In the genomic region with DNA sequence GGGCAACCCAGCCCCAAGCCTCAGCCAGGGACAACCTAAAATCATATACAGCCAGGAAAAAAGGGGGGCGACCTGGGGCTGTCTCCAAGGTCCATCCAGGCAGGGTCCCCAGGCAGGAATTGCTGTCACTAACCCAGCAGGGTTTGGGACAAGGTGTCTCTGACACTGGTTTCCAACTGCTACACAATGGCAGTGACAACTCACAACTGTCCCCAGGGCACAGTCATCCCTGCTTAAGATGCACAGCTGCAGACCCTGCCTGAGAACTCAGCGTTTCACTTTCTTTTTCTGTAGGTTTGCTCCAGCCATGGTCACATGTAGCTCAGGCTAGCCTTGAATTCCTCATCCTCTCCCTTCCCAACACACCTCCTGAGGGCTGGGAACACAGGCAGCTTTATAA, we compare ENCODE assay signal across 8 mouse cellular contexts. TPM values are rescaled to one million over a fixed set of nuclear protein-coding genes. Genes with fewer than 3 reads are reported as not detected.
DNase-seq lines count a peak whose midpoint lies in the region; ATAC-seq and TF ChIP-seq lines count a peak whose summit lies in the region.

No protein-coding gene starts in this region.

- no peak for ATAC-seq in heart, embryonic 15.5 days (replicated peaks; ENCODE audit: insufficient number of reproducible peaks, insufficient read depth, low FRiP score, low read depth)
- ATAC-seq in limb, embryonic 15.5 days (ENCODE audit: insufficient number of reproducible peaks, low FRiP score, low TSS enrichment, low read depth), result no peak

- H3K9me3 ChIP-seq in heart, embryonic 15.5 days (replicated peaks), result no peaks in the 10 kb centered on the region
- H3K9me3 ChIP-seq in limb, embryonic 15.5 days, result no peaks in the 10 kb centered on the region

- peaks cover 8% of the 10 kb centered on the region for H3K79me2 ChIP-seq in heart, adult 2 months (replicated peaks; ENCODE audit: control insufficient read depth, insufficient read depth, low read length)

- H3K4me1 ChIP-seq in heart, adult 2 months (ENCODE audit: control insufficient read depth, insufficient read depth, low read length), result peaks cover 15% of the 10 kb centered on the region
- H3K4me1 ChIP-seq in thymus, adult 2 months (replicated peaks; ENCODE audit: control insufficient read depth, insufficient read depth, low read length), result peaks cover 48% of the 10 kb centered on the region
- peaks cover 62% of the 10 kb centered on the region for H3K4me1 ChIP-seq in heart, embryonic 15.5 days (replicated peaks)
- peaks cover 64% of the 10 kb centered on the region for H3K4me1 ChIP-seq in limb, embryonic 15.5 days

- no peaks in the 10 kb centered on the region for H3K27me3 ChIP-seq in heart, adult 2 months (ENCODE audit: control insufficient read depth, insufficient read depth, low read length)
- H3K27me3 ChIP-seq in thymus, adult 2 months (ENCODE audit: control insufficient read depth, insufficient read depth, low read length), result peaks cover 3% of the 10 kb centered on the region; the same call in 1 of the 2 replicates
- H3K27me3 ChIP-seq in heart, embryonic 15.5 days, result no peaks in the 10 kb centered on the region
- H3K27me3 ChIP-seq in limb, embryonic 15.5 days, result no peaks in the 10 kb centered on the region

- H3K4me3 ChIP-seq in heart, adult 2 months, result no peak overlapping the region
- no peak overlapping the region for H3K4me3 ChIP-seq in thymus, adult 2 months (ENCODE audit: control insufficient read depth, insufficient read depth, low read length)
- H3K4me3 ChIP-seq in heart, embryonic 15.5 days, result no peak overlapping the region
- peak overlapping the region; percentile 76 for H3K4me3 ChIP-seq in limb, embryonic 15.5 days

- no peak for TF ChIP-seq EP300 in heart, adult 2 months (IDR thresholded peaks at IDR 0.05; ENCODE audit: insufficient read depth, low read depth, low read length)

- no peak for TF ChIP-seq CTCF in heart, adult 2 months (IDR thresholded peaks at IDR 0.05)
- no peak for TF ChIP-seq CTCF in thymus, adult 2 months (IDR thresholded peaks at IDR 0.05; ENCODE audit: borderline replicate concordance, control insufficient read depth, extremely low read depth, insufficient read depth, low read length, poor library complexity)

- H3K27ac ChIP-seq in heart, adult 2 months, result peak overlapping the region; percentile 99
- H3K27ac ChIP-seq in thymus, adult 2 months (ENCODE audit: control insufficient read depth, insufficient read depth, low read length), result no peak overlapping the region
- peak overlapping the region; percentile 99 for H3K27ac ChIP-seq in heart, embryonic 15.5 days
- peak overlapping the region; percentile 93 for H3K27ac ChIP-seq in limb, embryonic 15.5 days

- intact Hi-C loops in heart, adult 2 months (cut with DNase I), result no loop called here
- intact Hi-C loops in heart, postnatal 25 days (cut with DNase I), result no loop called here

- peak overlapping the region; percentile 79 for H3K4me2 ChIP-seq in heart, embryonic 15.5 days
- peak overlapping the region; percentile 94 for H3K4me2 ChIP-seq in limb, embryonic 15.5 days

- TF ChIP-seq POLR2A in heart, adult 2 months (IDR thresholded peaks at IDR 0.05; ENCODE audit: insufficient read depth, low read depth, low read length), result no peak
- TF ChIP-seq POLR2A in thymus, adult 2 months (IDR thresholded peaks at IDR 0.05; ENCODE audit: control insufficient read depth, extremely low read depth, insufficient read depth, low read length, poor library complexity), result no peak

- whole genome bisulfite sequencing in heart, adult 2 months, result 50% methylated on average over 2 of the region's 2 CpGs
- WGBS in thymus, adult 2 months, result 49% methylated on average over 2 of the region's 2 CpGs
- 43% methylated on average over 2 of the region's 2 CpGs for WGBS in heart, embryonic 15.5 days
- WGBS in limb, embryonic 15.5 days, result 37% methylated on average over 2 of the region's 2 CpGs

- peak in 1 of 2 experiments; percentile 28 for DNase-seq in heart, adult 2 months
- no peak for DNase-seq in heart, postnatal 25 days (ENCODE audit: low spot score)
- DNase-seq in thymus, adult 2 months, result peak; percentile 5
- DNase-seq in thymus, adult 18-20 months, result no peak
- peak; percentile 1 for DNase-seq in right cerebral cortex, postnatal 4 days
- no peak for DNase-seq in T-cell, adult 2 months (ENCODE audit: low spot score)

- no peak overlapping the region for H3K9ac ChIP-seq in heart, adult 2 months (ENCODE audit: low read depth, low read length)
- no peak overlapping the region for H3K9ac ChIP-seq in heart, embryonic 15.5 days
- no peak overlapping the region for H3K9ac ChIP-seq in limb, embryonic 15.5 days

- H3K36me3 ChIP-seq in heart, adult 2 months (ENCODE audit: control insufficient read depth, insufficient read depth, low read length), result no peaks in the 10 kb centered on the region
- H3K36me3 ChIP-seq in thymus, adult 2 months (ENCODE audit: control insufficient read depth, insufficient read depth, low read length), result no peaks in the 10 kb centered on the region
- H3K36me3 ChIP-seq in heart, embryonic 15.5 days, result no peaks in the 10 kb centered on the region
- no peaks in the 10 kb centered on the region for H3K36me3 ChIP-seq in limb, embryonic 15.5 days

RNA-seq across cellular contexts. Expression of a gene that starts 26.3 kb away (rescaled TPM):
- 100 to 1,000 TPM in 1 of 2 experiments, 10 to 100 TPM in 1; 94.2 to 104 TPM for total RNA-seq in heart, adult 2 months (2021)
- polyA plus RNA-seq in heart, adult 2 months (2012; rRNA removed), result 59.9 and 80.1 TPM in 2 replicates
- total RNA-seq in heart, postnatal 25 days (2021), result 100 to 1,000 TPM; 110 to 130 TPM
- 26.3 and 26.7 TPM in 2 replicates for polyA plus RNA-seq in thymus, adult 2 months (2012; rRNA removed)
- 60.9 and 71.2 TPM in 2 replicates for polyA plus RNA-seq in heart, embryonic 15.5 days (2015; fragmentation: Nextera tagmentation; extraction: Ambion mirVana)
- polyA plus RNA-seq in limb, embryonic 15.5 days (2015; fragmentation: Nextera tagmentation; extraction: Ambion mirVana), result 138 and 146 TPM in 2 replicates

RNA-seq across cellular contexts. Expression of a gene that starts 36.2 kb away (rescaled TPM):
- 1 to 10 TPM; 2.0 to 2.3 TPM for total RNA-seq in heart, adult 2 months (2021)
- 8.3 and 8.6 TPM in 2 replicates for polyA plus RNA-seq in heart, adult 2 months (2012; rRNA removed)
- 1 to 10 TPM; 2.0 TPM for total RNA-seq in heart, postnatal 25 days (2021)
- 49.7 and 51.1 TPM in 2 replicates for polyA plus RNA-seq in thymus, adult 2 months (2012; rRNA removed)
- 3.9 and 4.1 TPM in 2 replicates for polyA plus RNA-seq in heart, embryonic 15.5 days (2015; fragmentation: Nextera tagmentation; extraction: Ambion mirVana)
- polyA plus RNA-seq in limb, embryonic 15.5 days (2015; fragmentation: Nextera tagmentation; extraction: Ambion mirVana), result 2.9 and 3.6 TPM in 2 replicates

RNA-seq across cellular contexts. Expression of a gene that starts 40.3 kb away (rescaled TPM):
- total RNA-seq in heart, adult 2 months (2021), result 1 to 10 TPM in 1 of 2 experiments, not detected in 1; 1.2 TPM
- polyA plus RNA-seq in heart, adult 2 months (2012; rRNA removed), result 0.88 and 1.2 TPM in 2 replicates
- total RNA-seq in heart, postnatal 25 days (2021), result under 1 TPM in 1 of 2 experiments, not detected in 1; 0.70 TPM
- 7.5 and 8.4 TPM in 2 replicates for polyA plus RNA-seq in thymus, adult 2 months (2012; rRNA removed)
- 0.84 and 0.91 TPM in 2 replicates for polyA plus RNA-seq in heart, embryonic 15.5 days (2015; fragmentation: Nextera tagmentation; extraction: Ambion mirVana)
- polyA plus RNA-seq in limb, embryonic 15.5 days (2015; fragmentation: Nextera tagmentation; extraction: Ambion mirVana), result 0.51 and 1.7 TPM in 2 replicates

RNA-seq across cellular contexts. Expression of a gene that starts 44.8 kb away (rescaled TPM):
- total RNA-seq in heart, adult 2 months (2021), result 1 to 10 TPM in 1 of 2 experiments, under 1 TPM in 1; 0.73 to 1.9 TPM
- polyA plus RNA-seq in heart, adult 2 months (2012; rRNA removed), result 2.1 and 3.5 TPM in 2 replicates
- total RNA-seq in heart, postnatal 25 days (2021), result under 1 TPM; 0.61 to 0.78 TPM
- polyA plus RNA-seq in thymus, adult 2 months (2012; rRNA removed), result 4.1 and 5.3 TPM in 2 replicates
- 2.2 and 2.3 TPM in 2 replicates for polyA plus RNA-seq in heart, embryonic 15.5 days (2015; fragmentation: Nextera tagmentation; extraction: Ambion mirVana)
- 2.1 and 3.1 TPM in 2 replicates for polyA plus RNA-seq in limb, embryonic 15.5 days (2015; fragmentation: Nextera tagmentation; extraction: Ambion mirVana)

RNA-seq across cellular contexts. Expression of a gene that starts 44.9 kb away (rescaled TPM):
- total RNA-seq in heart, adult 2 months (2021), result 10 to 100 TPM; 46.6 to 53.8 TPM
- polyA plus RNA-seq in heart, adult 2 months (2012; rRNA removed), result 48.5 and 56.9 TPM in 2 replicates
- 10 to 100 TPM; 52.0 to 56.2 TPM for total RNA-seq in heart, postnatal 25 days (2021)
- 119 and 123 TPM in 2 replicates for polyA plus RNA-seq in thymus, adult 2 months (2012; rRNA removed)
- 65.2 and 79.9 TPM in 2 replicates for polyA plus RNA-seq in heart, embryonic 15.5 days (2015; fragmentation: Nextera tagmentation; extraction: Ambion mirVana)
- polyA plus RNA-seq in limb, embryonic 15.5 days (2015; fragmentation: Nextera tagmentation; extraction: Ambion mirVana), result 79.8 and 88.7 TPM in 2 replicates

Comparison
In these comparisons a context has a peak if more than half of its experiments do, and no peak if none do; other contexts are left out.
1. DNase-seq: peak in thymus, adult 2 months (single experiment) and right cerebral cortex, postnatal 4 days (single experiment); none in heart, postnatal 25 days (single experiment), thymus, adult 18-20 months (0 of 2) and T-cell, adult 2 months (single experiment).